Mouse (Mus musculus): ENCODE measurements around the gene 4930523C07Rik.

4930523C07Rik gene

DNA sequence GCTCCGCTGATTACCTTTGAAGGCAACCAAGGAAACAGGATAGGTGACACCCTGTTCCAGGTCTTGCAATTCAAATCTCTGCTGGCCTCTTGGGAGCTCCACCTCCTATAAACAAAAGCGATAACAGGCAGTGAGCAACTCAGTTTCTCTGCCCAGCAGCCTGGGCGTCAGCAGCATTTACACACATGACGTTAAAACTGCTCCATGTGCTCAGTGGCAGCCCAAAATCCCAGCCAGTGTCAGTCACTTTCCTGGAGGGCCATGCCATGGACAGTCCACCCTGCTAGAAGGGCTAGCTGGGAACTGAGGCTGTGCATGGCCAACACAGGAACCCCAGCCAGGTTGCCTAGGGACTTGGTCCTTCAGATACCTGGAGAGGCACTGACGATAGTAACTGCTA is 61.2 kb downstream of the 4930523C07Rik start:
- no peak for DNase-seq

DNA sequence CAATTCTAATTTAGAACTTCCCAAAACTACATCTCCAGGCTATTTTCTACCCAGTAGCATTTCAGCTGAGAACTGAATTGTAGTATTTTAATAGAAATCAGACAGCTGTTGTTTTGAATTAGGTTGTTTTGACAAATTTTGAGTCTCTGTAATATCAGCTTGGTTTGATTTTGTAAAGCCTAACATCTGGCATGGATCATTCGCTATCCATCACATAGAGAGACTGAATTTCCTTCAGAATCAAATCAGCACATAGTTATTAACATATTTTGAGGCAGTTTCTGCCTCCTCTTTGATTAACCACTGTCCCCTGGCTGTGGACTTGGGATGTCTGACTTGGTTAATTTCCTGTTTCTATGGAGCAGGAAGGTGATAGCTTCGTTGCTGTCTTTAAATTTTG is 64.4 kb downstream of the 4930523C07Rik start:
- DNase-seq, result no peak

DNA sequence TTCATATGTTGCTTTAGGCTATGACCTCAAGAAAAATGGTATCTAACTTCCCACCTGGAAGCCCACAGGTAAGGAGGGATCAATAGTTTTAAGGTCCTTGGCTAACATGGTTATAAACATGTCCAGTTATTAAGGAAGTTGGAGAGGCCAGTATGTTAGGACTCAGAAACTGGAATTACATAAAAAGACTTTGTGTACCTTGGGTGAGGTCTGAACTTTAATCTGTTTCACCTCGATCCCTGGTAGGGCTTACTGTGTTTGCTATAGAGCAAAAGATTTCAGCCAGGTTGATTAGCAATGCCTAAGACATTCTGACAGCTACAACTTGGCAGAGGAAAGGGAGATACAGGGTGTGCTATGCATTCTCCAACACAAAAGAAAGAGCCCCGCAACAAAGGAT is 79.8 kb downstream of the 4930523C07Rik start:
- DNase-seq, result no peak

Data from liver (tissue).